Mouse (Mus musculus): ENCODE measurements around the gene Pi4k2b. TPM values are rescaled to one million over a fixed set of nuclear protein-coding genes. Genes with fewer than 3 reads are reported as not detected.

The Pi4k2b gene
- total RNA-seq, 2 experiments from 2014 or later = 2.2 to 2.4 TPM

Other genes starting within 250 kb of the Pi4k2b start
- 1 to 10 TPM; 2.6 to 3.5 TPM for gene Lgi2, start 175.1 kb upstream of the Pi4k2b start, total RNA-seq (2021)
- 1 to 10 TPM; 5.6 to 5.9 TPM for gene Sepsecs, start 71.9 kb upstream of the Pi4k2b start, total RNA-seq (2021)
- gene Zcchc4, start 33.8 kb downstream of the Pi4k2b start, total RNA-seq (2021) = 1 to 10 TPM; 4.6 to 7.2 TPM
- gene Anapc4, start 92.4 kb downstream of the Pi4k2b start, total RNA-seq (2021) = 10 to 100 TPM; 35.2 to 37.7 TPM

Data from gastrocnemius, postnatal 14 days (tissue).